Mouse (Mus musculus): ENCODE results near the gene Nudt9.

- TF ChIP-seq CTCF (IDR thresholded peaks at IDR 0.05; ENCODE audit: borderline replicate concordance, insufficient read depth, low read length) (no peak), POLR2A (IDR thresholded peaks at IDR 0.05; ENCODE audit: low read depth, low read length) (no peak)
These were observed 50.2 kb downstream of the Nudt9 start for GRCm38 (mm10) chr5:104096078-104096938.
